Mouse (Mus musculus) liver, postnatal 0 days (tissue): ENCODE measurements at regions not wholly inside any gene's neighbourhood (a gene's known extent, or its start where the extent isn't known, plus 50 kb on each side); places are given as distances from the start of the nearest gene placed in this dataset.
A peak's percentile ranks its signal among the peaks of the same experiment; 100 is the strongest.
"Not testable (repeated sequence)": the region's sequence is repeated elsewhere in the genome, so short reads cannot be mapped to it uniquely, and the experiment has no call there.

Experiments
- ATAC-seq: fragments of 200-750 bp; cut with Nextera tagmentation; 2 replicates; pipeline ENCODE4 v1.8.0; 2017; ENCODE audit warnings: mild to moderate bottlenecking, moderate library complexity
- DNase-seq: peaks from one replicate; pipeline ENCODE4 v3.0.0-alpha.2; 2016
- H3K27ac ChIP-seq: fragments of 300-500 bp; sonication (generic); 2 replicates; pipeline ENCODE4 v1.5.1; 2014; ENCODE audit warnings: antibody characterized with exemption, moderate library complexity, mild to moderate bottlenecking, low read depth
- H3K27me3 ChIP-seq: fragments of 300-500 bp; sonication (generic); 2 replicates; pipeline ENCODE4 v1.6.1; 2014; ENCODE audit warnings: low read length, control low read depth, mixed read lengths; ENCODE audit not compliant: insufficient read depth
- H3K36me3 ChIP-seq: fragments of 300-500 bp; sonication (generic); replicated peaks from 2 replicates; pipeline ENCODE4 v1.6.1; 2014; ENCODE audit warnings: mild to moderate bottlenecking, control low read depth, low read length, moderate library complexity, mixed read lengths; ENCODE audit not compliant: insufficient read depth
- H3K4me1 ChIP-seq: fragments of 300-500 bp; sonication (generic); 2 replicates; pipeline ENCODE4 v1.6.1; 2014; ENCODE audit warnings: antibody characterized with exemption, mild to moderate bottlenecking, control low read depth; ENCODE audit not compliant: insufficient read depth
- H3K4me2 ChIP-seq: fragments of 300-500 bp; sonication (generic); 2 replicates; pipeline ENCODE4 v1.6.1; 2014; ENCODE audit warnings: low read depth, mild to moderate bottlenecking, low read length, moderate library complexity, mixed read lengths
- H3K4me3 ChIP-seq: fragments of 300-500 bp; sonication (generic); 2 replicates; pipeline ENCODE4 v1.5.1; 2014; ENCODE audit warnings: low read depth, low read length
- H3K9ac ChIP-seq: fragments of 300-500 bp; sonication (generic); replicated peaks from 2 replicates; pipeline ENCODE4 v1.6.1; 2014; ENCODE audit warnings: mild to moderate bottlenecking, moderate library complexity
- H3K9me3 ChIP-seq: fragments of 300-500 bp; sonication (generic); 2 replicates; pipeline ENCODE4 v1.6.1; 2016; ENCODE audit warnings: mild to moderate bottlenecking, control low read depth, low read length, mixed read lengths
- CTCF ChIP-seq: sonication (generic); IDR thresholded peaks from 2 replicates; pipeline ENCODE4 v1.5.1; 2016; ENCODE audit warnings: antibody characterized with exemption, low read depth
- EP300 ChIP-seq: IDR thresholded peaks from 2 replicates; pipeline ENCODE4 v1.6.1; 2016; ENCODE audit warnings: antibody characterized with exemption, low read depth, mild to moderate bottlenecking
- WGBS: fragments of 180-500 bp; shearing (Covaris S2); extraction: QIAGEN DNeasy Blood & Tissue Kit; methylation state at CpG from one replicate; pipeline ENCODE4 v1.1.7; 2014; ENCODE audit not compliant: insufficient replicate concordance; 5-methylcytosine and 5-hydroxymethylcytosine counted together

- 75% methylated on average over 11 of the region's 11 CpGs for WGBS
Measured at GRCm38 (mm10) chr17:48724513-48725112, 207.6 kb upstream of the Lrfn2 start.

GRCm38 (mm10) chr17:48726460-48726859 lies 205.7 kb upstream of the Lrfn2 start:
- no peaks in the 10 kb centered on the region for H3K27me3 ChIP-seq
- TF ChIP-seq EP300 (no peak), CTCF (no peak)
- H3K27ac ChIP-seq: no peak overlapping the region
- H3K36me3 ChIP-seq: no peaks in the 10 kb centered on the region
- H3K4me1 ChIP-seq: no peaks in the 10 kb centered on the region
- no peak overlapping the region for H3K4me2 ChIP-seq
- no peak overlapping the region for H3K4me3 ChIP-seq
- 43% methylated on average over 3 of the region's 3 CpGs for WGBS
- ATAC-seq: no peak
- H3K9me3 ChIP-seq: no peaks in the 10 kb centered on the region
- no peak overlapping the region for H3K9ac ChIP-seq
- DNase-seq: no peak

More at GRCm38 (mm10) chr17:48724513-48725112, 207.6 kb upstream of the Lrfn2 start:
- no peak overlapping the region for H3K9ac ChIP-seq
- DNase-seq (no peak), ATAC-seq (no peak)
- no peak overlapping the region for H3K4me2 ChIP-seq
- H3K9me3 ChIP-seq: no peaks in the 10 kb centered on the region
- no peaks in the 10 kb centered on the region for H3K27me3 ChIP-seq
- H3K27ac ChIP-seq: no peak overlapping the region
- H3K4me3 ChIP-seq: no peak overlapping the region
- no peaks in the 10 kb centered on the region for H3K36me3 ChIP-seq
- TF ChIP-seq CTCF (no peak), EP300 (no peak)
- H3K4me1 ChIP-seq: no peaks in the 10 kb centered on the region

- Histone ChIP-seq H3K4me1 (no peaks in the 10 kb centered on the region), H3K9ac (no peak overlapping the region), H3K9me3 (no peaks in the 10 kb centered on the region), H3K4me3 (no peak overlapping the region), H3K4me2 (no peak overlapping the region), H3K36me3 (no peaks in the 10 kb centered on the region), H3K27ac (no peak overlapping the region), H3K27me3 (no peaks in the 10 kb centered on the region)
- no peak for ATAC-seq
- WGBS: 79% methylated on average over 9 of the region's 9 CpGs
- TF ChIP-seq EP300 (no peak), CTCF (no peak)
- DNase-seq: no peak
Measured at GRCm38 (mm10) chr17:48733801-48734200, 198.4 kb upstream of the Lrfn2 start.

- H3K27ac ChIP-seq, H3K27me3 ChIP-seq, H3K9me3 ChIP-seq, H3K4me3 ChIP-seq, H3K4me1 ChIP-seq, DNase-seq, H3K9ac ChIP-seq, H3K4me2 ChIP-seq, H3K36me3 ChIP-seq, ATAC-seq: not testable (repeated sequence)
- WGBS: 72% methylated on average over 2 of the region's 2 CpGs
Measured at GRCm38 (mm10) chr17:48737181-48737580, 195.0 kb upstream of the Lrfn2 start.

- TF ChIP-seq CTCF (no peak), EP300 (no peak)
- Histone ChIP-seq H3K27ac (peak overlapping the region; percentile 58), H3K36me3 (no peaks in the 10 kb centered on the region), H3K4me3 (no peak overlapping the region; the same call in 1 of the 2 replicates), H3K27me3 (no peaks in the 10 kb centered on the region), H3K4me2 (0 out of 2 replicates have a peak overlapping the region, but pooled peaks have one; percentile 11), H3K9me3 (no peaks in the 10 kb centered on the region; the same call in 1 of the 2 replicates), H3K9ac (no peak overlapping the region), H3K4me1 (peaks cover 5% of the 10 kb centered on the region; the same call in 1 of the 2 replicates)
- WGBS: 28% methylated on average over 5 of the region's 5 CpGs
- peak; percentile 20 for DNase-seq
- peak; percentile 99 for ATAC-seq
Measured at GRCm38 (mm10) chr17:48738708-48739107, 193.5 kb upstream of the Lrfn2 start.

- ATAC-seq (no peak), DNase-seq (no peak)
- TF ChIP-seq CTCF (no peak), EP300 (no peak)
- Histone ChIP-seq H3K9me3 (no peaks in the 10 kb centered on the region; the same call in 1 of the 2 replicates), H3K27me3 (no peaks in the 10 kb centered on the region), H3K36me3 (no peaks in the 10 kb centered on the region), H3K4me2 (no peak overlapping the region), H3K4me3 (no peak overlapping the region), H3K4me1 (peaks cover 5% of the 10 kb centered on the region; the same call in 1 of the 2 replicates), H3K27ac (no peak overlapping the region), H3K9ac (no peak overlapping the region)
- 75% methylated on average over 13 of the region's 13 CpGs for WGBS
Measured at GRCm38 (mm10) chr17:48742769-48743405, 189.3 kb upstream of the Lrfn2 start.

DNA sequence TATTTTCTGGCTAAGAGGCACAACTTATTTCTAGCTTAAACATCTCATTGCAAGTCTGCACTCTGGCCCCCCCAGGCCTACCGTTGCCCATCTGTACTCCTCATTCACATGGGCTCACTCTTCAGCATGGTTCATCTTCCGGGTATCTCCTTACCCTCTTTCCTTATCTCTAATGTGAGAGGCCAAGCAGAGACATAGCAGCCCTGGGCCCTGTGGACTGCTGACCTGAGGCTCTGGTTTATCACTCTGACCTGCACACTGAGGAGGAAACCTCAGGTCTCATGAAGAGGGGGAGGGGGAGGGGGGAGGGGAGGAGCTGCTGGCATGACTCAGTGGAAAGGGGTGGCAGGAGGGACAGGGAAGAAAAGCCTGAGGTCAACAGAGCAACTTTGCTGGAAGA lies 162.1 kb upstream of the Lrfn2 start:
- no peak overlapping the region for H3K4me2 ChIP-seq
- 70% methylated on average over 2 of the region's 2 CpGs for WGBS
- no peak for ATAC-seq
- TF ChIP-seq EP300: no peak
- no peak for TF ChIP-seq CTCF
- no peaks in the 10 kb centered on the region for H3K27me3 ChIP-seq
- no peaks in the 10 kb centered on the region for H3K9me3 ChIP-seq
- no peak overlapping the region for H3K27ac ChIP-seq
- DNase-seq: no peak
- no peak overlapping the region for H3K4me3 ChIP-seq
- H3K4me1 ChIP-seq: no peaks in the 10 kb centered on the region
- no peak overlapping the region for H3K9ac ChIP-seq
- no peaks in the 10 kb centered on the region for H3K36me3 ChIP-seq
